Mouse (Mus musculus) layer of hippocampus, adult 9-10 months (tissue): ENCODE measurements around the gene Thegl.
A peak's percentile ranks its signal among the peaks of the same experiment; 100 is the strongest.

Source experiments
- DNase-seq: peaks from one replicate; pipeline ENCODE4 v3.0.0; 2022; ENCODE audit warnings: low spot score

The Thegl gene

DNA sequence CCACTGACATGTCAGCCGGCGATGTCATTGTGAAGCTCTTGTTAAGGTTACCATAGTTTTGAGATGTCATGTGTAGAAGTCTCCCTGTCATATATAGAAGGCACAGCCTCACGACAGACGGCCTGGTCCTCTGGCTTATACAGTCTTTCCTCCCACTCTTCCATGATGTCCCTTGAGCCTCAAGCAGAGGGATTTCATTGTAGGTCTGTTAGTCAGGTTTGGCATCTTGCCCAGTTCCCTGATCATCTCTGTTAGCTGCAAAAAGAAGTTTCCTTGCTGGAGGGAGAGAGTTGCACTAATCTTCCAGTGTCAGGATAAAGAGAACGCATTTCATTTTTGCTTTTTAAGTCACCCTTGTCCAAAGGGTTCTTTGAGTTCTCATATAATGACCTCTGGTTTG is 36.8 kb downstream of the Thegl start:
- no peak for DNase-seq

DNA sequence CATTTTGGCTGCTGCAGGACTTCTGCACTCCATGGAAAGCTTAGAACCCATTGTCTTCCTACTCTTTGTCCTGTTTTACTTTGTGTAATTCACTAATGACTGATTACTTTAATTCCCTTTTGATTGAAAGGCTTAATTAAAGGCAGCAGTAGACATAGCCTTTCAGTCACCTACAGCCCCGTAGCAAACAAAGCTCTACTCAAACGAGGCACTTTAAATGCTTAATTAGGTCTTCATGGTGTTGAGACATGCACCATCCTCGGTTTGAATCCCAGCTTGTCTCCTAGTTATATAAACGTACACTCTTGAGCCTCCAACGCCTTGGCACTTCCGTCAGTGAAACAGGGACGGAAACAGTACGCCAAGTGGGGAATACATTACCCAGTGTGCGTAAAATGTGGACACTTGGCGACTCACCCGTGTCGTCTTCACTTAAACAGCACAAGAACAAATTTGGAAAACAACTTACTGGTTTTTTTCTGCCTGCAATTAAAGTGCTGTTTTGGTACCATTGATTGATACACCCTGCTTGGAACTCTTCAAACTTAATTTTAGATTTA is 41.1 kb downstream of the Thegl start:
- no peak for DNase-seq

DNA sequence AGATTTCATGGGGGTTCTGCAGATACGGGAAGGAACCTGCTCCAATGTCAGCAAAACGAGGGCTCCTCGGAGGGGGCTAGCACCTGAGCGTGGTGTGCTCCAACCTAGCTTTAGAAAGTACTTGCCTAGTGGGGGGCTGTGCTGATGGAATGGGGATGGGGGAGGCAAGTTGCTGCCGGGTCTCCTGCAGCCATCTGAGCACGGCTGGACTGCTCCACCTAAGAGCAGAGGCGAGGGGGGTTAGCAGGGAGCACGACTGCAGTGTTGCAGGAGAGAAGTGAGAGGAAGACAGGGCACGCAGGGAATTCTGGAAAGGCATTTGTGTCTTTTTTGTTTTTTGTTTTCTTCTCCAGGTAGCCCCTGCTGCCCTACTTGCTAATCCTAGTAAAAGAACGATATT is 44.5 kb downstream of the Thegl start:
- no peak for DNase-seq

DNA sequence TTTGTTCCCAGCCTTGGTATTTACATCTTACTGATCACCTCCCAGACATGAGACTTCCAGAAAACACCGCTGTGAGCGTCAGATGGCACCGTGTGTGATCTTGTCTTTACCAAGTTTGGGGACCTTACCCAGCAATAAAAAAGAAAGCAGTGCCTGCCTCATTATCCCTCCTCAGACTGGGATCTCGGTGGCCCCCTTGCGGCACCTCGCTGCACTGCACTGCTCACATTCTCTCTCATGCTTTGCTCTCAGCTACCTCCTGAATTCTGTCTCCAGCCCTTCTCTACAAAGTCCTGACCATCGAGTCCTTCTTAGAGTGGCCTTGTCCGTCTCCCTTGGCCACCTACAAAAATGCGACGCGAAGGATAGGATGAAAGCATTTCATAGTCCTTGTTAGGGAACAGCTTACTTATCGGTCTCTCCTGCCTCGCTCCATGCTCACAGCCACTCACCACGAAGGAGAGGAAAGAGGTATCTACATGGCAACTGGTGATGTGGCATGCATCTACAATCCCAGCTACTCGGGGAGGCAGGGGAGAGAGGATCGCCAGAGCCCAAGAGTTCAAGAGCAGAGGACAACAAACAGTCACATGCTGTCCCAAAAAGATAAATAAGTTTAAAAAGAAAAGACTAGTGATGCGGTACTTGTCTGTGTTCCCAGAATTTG is 45.7 kb downstream of the Thegl start:
- peak; percentile 52 for DNase-seq

DNA sequence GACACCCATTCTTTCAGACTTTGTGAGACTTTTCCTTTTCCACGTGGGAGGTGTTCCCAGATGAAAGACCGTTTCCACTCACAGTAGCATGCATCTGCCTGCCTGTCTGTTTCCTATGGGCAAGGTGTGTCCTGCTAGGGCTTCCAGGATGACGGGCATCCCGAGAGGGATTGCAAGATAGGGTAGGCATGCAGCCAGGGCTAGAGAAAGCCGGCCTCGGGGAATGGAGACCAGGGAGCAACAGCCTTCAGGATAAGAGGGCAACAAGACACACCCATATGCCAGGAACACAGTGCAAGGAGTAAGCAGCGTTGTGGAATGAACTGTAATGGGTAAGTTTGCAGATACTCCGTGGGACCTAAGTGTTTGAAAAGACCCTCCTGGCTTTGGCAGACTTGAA is 51.5 kb downstream of the Thegl start:
- DNase-seq = no peak

DNA sequence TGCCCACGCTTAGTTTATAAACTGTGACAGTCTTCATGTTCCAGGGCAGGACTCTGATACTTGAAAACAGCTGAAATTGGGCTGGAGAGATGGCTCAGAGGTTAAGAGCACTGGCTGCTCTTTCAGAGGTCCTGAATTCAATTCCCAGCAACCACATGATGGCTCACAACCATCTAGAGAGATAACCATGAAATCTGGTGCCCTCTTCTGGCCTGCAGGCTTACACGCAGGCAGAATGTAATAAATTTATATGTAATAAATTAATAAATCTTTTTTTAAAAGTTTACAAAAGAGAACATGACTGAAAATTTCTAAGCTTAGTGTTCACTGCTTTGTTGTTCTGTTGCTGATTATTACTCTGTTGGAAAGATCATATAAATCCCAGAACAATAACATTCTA is 55.2 kb downstream of the Thegl start:
- no peak for DNase-seq

DNA sequence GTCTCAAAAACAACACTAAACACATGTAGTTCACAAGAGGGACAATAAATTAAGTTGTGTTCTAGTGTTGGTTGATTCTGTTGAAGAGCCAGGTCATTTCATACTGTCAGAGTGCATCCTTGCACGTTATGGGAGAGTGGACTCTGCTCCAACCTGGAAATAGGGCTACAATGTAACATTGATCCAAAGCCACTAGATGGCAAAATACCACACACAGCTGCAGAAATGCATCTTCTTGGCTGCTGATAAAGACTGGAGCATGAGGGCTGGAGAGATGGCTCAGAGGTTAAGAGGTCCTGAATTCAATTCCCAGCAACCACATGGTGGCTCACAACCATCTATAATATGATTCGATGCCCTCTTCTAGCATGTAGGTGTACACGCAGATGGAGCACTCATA is 55.8 kb downstream of the Thegl start:
- DNase-seq = no peak

DNA sequence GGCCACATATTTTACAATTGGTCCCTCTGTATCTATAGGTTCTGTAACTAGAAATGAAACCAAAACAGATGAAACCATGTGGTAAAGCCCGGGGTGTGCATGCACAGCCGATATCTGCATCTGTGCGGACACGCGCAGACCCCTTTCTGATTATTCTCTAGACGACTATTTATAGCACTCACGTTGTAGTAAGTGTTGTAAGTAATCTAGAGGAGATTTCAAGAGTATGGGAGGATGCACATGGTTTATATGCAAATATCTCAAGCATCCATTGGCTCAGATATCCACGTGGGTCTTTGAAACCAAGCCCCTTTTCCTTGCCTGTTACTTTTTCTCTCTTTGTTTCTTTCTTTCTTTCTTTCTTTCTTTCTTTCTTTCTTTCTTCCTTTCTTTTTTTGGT is 58.0 kb downstream of the Thegl start:
- DNase-seq = no peak

DNA sequence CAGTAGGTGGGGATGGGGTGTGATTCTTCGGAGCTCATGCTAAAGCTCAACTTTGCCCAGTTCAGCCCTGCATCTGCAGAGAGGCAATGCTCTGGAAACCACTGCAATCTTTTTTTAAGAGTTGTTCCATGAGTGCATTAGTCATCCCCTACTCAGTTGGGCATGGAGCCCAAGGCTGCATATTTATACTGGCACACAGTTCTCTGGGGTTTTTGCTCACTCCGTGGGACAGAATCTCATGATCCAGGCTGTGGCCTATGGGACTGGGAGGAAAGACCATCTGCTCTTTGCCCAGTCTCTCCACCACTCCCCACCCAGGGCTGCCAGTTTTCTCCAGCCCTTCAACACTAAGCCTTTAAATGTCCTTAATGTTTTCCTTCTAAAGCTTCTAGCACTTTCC is 59.1 kb downstream of the Thegl start:
- DNase-seq = no peak

DNA sequence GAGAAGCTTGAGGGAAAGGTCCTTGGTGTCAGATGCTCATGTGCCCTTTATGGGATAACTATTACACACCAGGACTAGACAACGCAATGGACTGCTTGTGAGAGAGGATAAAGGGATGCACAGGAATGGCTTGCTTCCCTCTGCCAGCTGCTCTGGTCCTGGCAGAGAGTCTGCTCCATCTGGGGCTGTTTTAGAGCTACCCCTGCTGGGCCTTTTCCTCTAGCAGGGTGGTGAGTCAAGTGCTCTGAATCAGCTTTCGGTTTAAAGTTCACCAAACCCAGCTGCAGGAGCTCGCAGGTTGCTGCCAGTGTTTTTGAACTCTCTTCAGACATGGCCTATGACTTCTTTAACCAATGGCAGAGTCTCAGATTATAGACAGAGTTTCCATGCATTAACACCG is 60.1 kb downstream of the Thegl start:
- no peak for DNase-seq

DNA sequence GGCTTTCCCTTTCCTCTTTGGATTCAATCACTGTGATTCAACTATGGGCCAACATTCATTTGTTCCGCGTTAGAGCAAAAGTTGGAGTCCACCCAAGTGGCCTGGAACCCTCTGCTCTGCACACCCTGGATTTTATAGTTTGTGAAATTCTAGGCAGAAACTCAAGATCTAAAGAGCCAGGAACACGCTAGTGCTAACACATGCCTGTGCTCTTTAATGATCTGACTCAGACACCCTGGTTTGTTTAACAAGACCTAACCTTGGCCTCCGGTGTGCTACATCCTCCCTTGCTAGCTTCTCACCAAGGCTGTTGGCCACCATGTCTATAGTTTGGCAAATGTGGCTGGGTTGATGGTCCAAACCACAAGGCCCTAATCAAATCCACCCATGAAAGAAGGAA is 64.9 kb downstream of the Thegl start:
- no peak for DNase-seq

DNA sequence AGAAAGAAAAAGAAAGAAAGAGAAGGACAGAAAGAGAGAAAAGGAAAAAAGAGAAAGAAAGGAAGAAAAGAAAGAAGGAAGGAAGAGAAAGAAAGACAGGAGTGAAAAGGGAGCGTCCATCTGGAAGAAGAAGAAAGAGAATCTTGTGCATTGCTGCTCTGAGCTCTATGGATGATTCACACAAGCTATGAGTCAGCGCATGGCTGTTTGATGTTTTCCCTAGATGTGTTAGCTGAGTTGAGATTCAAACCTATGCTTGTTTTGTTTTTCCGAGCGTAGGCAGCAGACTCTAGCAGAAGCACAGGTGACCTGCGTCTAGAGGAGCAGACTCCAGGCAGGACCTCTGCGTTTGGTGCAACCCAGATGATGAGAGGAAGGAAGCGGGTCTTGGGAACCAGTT is 66.9 kb downstream of the Thegl start:
- no peak for DNase-seq

DNA sequence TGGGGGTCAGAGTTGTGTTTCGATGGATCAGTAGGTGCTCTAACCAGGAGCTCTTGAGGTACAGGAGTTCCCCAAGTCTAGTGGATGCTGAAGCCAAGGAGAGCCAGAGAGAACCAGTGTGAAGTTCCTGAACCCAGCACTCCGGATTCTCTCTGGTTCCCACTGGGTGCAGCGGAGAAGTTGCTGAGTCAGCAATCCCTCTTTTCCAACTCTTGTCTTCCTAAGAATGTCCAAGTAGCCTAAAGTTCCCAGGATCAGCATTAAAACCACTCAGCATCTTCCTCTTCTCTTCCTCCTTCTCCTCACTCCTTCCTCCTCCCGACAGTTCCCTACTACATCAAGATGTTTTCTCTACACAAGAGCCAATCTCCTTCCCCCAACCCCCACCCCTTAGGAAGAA is 68.6 kb downstream of the Thegl start:
- no peak for DNase-seq

DNA sequence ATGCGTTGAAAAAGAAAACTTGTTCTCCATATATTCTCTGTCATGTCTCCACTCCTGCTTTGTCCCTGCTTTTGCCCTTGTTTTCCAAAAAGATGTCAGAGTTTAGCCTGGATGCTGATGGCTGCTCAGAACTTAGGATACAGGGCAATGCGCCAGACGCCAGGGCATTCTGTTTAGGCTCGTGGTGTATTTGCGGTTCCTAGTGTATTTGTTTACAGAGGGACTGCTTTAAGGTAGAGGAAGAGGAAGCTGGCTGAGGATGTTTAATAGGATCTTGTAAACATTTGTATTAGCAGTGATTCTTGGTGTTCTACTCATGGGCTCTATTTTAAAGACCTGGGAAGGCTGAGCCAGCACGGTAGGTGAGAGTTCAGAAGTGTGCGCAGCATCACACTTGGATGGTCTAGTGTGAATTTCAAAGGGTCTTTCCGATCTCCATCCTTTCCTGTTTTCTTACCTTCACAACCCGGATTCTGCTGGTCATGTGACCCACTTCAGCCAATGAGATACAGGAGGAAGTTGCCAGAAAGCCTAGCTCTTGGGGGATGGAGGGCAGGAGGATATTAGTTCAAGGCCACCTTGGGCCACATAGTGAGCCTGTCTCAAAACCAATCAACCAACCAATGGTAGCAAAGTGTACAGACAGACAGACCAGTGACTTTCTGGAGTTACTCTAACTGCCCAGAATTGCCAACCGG is 70.1 kb downstream of the Thegl start:
- DNase-seq = no peak

DNA sequence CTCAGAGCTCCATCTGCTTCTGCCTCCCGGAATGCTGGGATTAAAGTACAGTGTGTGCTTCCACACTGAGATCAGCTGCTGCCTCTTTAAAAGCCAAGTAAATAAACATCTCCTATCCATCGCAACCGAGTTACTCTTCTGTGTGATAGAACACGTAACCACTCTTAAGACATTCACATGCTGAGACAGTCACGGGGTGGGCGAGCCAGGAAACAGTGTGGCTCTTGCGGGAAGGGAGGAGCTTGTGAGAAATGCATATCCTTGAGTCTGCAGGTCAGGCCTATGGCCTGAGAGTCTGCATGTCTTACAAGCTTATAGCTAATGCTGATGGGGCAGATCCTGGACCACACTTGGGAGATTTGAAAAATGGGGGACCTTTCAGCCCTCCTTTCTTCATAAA is 70.7 kb downstream of the Thegl start:
- DNase-seq = no peak

DNA sequence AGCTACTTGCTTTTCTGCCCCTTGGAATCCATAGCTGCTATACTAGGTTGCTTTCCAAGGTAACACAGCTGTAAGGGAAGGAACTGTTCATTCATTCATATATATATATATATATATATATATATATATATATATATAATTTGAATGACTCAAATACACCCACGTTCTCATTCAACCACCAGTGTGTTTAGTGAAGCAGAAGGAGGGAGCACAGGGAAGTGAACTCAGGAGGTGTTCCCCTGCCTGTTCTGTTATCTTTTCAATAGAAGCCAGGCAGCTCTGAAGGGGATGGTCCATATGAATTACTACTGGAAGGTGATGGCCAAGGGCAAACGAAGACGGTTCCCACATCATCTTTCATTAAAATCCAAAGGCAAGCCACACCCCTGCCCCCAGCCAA is 71.3 kb downstream of the Thegl start:
- DNase-seq = no peak

DNA sequence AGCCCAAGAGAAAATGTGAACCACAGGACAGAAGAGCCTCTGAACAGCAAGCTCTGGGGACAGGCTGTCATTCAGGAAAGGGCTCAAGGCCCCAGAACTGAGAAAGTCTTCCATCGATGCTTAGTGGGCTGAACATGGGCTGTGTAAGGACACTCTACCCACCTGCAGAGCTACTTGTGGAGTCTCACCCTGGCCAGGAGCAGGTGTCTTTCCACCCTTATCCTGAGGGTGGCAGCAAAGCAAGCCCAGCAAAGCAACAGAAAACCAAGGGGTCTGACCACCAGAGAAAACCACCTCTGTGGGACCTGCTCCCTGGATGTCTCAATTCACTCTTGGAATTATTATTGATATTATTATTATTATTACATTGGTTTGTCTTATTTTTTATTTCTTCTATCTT is 73.5 kb downstream of the Thegl start:
- no peak for DNase-seq

DNA sequence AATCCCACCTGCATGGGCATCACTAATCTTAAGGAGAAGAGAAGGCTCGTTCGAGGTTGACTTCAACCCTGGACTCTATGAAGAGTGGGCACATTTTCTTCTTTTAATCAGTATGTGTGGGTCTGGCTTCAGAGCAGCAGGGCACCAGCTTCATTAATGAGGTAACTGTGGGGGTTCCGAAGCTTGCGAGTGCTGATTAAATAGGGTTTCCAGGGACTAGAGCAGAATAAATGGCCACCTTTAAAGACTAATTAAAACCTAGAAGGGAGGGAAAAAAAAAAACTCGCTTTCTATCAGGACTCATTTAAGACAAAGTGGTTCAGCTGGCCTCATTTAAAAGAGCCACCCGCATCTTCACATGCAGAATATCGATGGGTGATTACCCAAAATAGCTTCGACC is 74.1 kb downstream of the Thegl start:
- DNase-seq = no peak

DNA sequence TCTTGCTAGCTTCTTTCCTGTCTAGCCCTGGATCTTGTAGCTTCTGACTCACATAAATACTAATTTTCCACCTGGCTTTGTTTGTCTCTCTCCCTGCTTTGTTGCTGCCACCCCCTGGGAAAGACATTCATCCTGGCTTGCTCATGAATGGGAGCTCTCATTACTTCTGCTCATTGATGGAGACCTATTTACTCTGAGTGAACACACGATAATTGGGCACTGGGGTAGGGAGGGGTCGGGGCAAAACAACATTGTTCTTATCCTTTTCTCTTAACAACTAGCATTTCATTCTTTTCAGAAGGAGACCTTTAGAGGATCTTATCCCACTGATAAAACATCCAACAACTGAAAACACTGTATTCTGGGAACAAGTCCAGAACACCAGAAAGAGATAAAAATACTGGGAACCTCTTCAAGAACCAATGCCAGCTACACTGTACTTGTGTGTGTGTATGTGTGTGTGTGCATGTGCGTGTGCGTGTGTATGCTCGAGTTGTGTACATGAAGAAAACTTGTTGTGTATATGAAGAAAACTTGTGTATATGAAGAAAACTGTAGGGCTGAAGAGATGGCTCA is 74.8 kb downstream of the Thegl start:
- DNase-seq = no peak

DNA sequence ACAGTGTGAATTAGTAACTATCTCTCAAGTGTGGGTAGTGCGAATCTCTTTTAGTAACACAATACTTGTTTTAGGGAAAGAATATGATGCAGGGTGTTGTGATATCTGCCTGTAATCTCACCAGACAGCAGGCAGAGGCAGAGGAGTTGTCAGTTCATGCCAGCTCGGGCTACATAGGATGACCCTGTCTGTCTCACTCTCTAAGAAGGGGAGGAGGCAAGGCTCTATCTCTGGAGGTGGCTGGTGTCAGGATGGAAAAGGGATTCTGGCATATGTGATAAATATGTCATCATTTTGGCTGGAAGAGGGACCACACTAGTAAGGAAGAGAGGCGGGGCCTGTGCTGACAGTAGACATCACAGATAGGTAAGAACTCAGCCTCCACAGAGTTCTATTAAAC is 76.1 kb downstream of the Thegl start:
- no peak for DNase-seq

DNA sequence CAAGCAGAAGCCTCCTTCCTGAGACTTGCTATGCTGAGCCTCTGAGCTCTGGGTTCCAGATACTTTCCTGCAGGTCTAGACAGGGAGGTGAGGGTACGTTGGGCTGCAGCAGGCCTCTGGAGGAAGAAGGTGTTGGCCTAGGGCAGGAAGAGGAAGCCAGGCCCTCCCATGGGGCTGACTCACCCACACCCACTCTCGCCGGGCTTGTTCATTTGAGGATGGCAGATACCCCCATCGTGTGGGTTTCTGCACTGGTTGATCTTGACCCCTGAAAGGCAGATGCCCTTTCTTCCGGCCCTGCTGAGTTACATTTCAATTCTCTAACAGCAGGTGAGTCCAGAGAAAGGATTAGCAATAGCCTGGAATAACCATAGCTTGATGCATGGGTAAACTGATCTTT is 76.7 kb downstream of the Thegl start:
- no peak for DNase-seq

DNA sequence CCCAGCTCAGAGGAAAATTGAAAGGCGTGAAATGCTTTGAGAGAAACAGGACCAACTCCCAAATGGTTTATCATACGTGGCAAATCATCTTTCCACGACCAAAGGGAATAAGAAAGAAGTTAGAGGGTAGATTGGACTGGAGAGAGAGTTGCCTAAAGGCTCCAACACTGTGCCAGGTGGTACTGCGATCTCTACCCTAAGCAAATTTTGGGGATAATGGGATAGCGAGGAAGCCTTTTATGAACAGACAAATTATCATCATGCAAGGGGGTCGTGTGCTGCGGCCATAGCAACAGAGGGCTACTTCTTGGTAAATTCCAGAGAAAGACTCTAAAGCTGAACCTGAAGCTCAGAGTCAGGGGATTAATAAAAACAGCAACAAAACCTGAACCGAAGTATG is 78.1 kb downstream of the Thegl start:
- DNase-seq = no peak
